Mouse (Mus musculus) naive thymus-derived CD4-positive, alpha-beta T cell, adult 2 months (primary cell): Measurements from ENCODE around the gene Rab11fip3.

Source experiments
- DNase-seq: peaks from one replicate; pipeline ENCODE4 v3.0.0-alpha.2; 2011; ENCODE audit warnings: low read depth

Gene Rab11fip3

DNA sequence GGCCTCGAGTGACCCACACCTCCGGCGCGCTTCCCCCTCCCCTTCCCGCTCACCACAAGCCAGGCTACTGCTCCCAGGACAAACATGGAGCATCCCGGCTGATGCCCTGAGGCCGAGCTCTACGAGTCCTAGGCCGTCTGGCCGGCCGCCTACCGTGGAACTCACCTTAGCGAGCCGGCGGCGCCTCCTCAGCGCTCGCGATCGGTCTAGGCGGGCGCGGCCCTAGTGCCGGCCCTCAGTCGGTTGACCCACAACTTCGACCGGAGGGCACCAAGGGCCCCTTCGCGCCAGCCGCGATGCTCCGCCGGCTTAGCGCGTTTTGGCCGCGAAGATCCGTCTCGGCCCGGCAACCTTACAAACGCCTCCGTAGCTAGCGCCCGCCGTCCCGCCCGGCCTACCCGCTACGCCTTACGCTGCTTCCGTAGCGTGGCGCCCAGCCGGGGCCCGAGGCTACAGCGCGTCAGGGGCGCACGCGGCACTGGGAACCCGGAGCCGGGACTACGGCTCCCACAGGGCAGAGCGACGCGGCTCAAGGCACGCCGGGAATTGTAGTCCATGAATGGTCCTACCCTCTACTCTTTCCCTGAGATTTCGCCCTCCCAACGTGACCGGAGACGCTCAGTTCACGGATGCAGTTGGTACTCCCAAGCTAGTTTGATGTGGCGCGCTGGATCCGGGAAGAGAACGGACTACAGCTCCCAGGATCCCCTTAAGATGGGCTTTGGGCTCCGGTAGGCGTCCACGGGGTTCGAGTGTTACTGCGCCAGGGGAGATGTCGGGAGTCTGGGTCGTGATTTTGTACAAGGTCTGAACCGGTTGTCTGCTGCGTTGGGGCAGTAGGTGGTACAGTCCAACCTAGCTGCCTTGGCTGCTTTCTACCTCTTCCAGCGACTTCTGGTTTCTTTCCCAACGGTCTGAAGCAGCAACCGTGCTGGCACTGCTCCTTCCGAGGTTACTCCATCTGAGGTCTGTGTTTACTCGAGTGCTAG lies 83.8 kb downstream of the Rab11fip3 start, which contains the start of gene Capn15:
Gene Capn15, minus strand, starts transcription at position 491 of the 989 bp plus-strand sequence.
- peak; percentile 92 for DNase-seq

DNA sequence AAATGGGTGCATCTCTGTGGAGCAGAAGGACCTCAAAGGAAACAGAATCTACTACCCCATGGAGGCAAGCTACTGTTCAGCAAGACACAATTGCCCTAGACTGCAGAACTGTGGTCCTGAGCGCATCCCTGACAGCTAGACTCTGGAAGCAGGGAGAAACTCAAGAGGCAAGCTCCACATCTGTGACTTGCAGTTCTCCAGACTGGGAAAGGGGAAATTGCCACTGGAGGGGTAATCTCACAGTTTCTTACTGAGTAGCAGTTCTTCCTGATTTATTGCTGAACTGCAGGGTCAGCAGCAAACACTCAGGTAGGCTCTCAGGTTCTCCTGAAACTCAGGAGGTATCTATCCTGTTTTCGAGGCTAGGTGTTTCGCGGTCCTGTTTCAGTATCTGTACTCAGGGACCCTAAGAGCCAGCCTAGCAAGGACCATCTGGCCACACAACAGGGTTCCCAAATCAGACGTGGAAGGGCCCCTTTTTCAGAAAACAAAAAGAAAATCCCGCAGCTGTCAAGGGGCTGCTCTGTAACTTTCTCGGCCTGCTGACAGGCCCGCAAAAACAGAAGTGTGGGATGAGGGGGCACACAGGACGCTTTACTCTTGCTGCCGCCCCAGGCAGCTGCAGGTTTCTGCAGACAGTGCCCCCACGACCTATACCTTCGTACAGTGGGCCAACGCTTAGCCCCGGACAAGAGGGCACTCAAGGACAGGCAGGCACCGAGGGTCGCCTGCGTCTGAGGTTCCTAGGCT lies 84.6 kb downstream of the Rab11fip3 start:
- peak; percentile 23 for DNase-seq

DNA sequence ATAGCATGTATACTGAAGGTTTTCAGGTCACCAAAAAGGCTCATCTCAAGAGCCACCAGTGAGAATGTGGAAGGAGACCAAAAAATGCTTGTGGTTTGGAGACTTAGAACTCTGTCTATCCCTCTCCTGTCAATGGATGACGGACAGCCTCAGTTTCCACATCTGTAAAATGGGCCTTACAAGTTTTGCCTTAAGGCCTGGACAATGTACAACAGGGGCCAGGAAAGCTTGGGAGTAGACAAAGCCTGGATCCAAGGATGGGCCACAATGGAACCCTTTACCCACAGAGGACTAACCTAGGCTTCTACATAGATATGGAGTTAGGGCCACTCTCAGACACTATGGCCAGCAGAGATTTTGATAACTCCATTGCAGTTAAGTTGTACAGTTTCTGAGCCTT lies 85.3 kb downstream of the Rab11fip3 start:
- DNase-seq: no peak

DNA sequence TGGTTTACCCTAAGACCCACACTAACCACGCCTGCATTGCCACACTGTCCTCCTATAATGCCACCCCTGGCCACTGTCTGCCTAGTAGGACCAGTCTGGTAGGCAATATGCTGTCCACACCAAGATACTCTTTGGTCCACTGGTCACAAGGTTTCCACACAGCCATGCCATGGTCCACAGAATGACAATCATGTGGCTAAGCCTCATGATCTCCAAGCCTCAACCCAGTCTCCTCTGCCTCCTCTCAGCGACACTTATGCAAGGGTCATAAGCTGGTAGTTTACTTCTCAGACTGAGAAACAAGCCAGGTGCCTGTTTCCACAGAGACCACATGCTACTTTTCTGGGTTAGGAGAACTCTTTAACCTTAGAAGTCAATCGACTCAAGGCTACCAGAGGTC lies 86.4 kb downstream of the Rab11fip3 start:
- DNase-seq: no peak

DNA sequence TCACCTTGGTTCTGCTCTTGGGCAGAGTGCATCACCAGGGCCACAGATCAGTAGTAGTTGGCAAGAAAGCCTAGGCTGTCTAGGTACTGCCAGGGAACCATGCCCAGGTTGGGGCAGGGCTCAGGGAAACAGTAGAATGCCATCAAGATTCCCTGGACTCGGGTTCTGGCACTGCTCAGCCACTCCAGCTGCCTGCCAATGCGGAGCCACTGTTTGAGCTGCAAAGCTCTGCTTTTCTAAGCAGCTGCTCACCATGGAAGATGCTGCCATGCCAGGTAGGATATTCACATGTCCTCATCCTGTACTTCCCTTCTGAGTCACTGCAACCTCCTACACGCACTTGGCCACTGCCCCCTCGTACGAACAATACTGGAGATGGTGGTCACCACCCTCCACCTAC lies 88.5 kb downstream of the Rab11fip3 start:
- no peak for DNase-seq

DNA sequence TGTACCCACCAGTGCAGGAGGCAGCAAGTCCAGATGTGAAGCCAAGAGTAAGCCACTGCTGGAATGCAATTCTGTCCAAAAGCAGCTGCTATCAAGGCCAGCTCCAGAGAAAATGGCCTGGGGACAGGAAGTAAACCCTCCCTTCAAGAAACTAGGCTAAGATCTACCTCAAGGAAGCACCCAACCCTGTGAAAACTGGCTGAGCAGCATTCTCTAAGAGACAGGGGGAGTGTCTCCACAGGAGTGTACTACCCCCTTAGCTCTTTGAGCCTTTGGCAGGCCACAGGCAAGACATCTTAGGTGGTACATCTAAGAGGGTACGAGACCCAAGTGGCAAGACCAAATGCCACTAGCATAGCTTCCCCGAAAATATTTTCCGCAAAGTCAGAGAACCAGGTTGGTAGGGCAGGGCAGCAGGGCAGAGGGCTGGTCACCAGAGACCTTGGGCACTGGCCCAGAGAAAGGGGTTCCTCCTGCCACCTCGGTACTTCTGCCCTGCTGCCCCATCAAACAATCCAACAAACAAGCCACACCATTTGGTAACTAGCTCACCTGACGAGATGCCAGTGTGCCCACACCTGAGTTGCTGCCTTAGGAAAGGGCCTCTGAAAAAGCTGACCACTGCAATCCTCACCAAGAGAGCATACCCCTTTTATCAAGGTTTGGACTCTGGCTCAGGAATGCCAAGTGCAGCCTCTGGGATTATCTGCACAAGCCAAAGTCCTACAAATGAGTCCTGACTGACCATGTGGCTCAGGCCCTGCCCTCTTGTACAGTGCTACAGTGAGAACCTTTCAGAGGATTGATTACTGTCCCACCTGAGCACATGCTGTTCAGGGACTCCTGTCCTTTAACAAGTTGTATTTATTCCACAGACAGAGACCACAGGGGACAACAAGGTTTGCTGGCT lies 89.3 kb downstream of the Rab11fip3 start:
- DNase-seq: no peak

DNA sequence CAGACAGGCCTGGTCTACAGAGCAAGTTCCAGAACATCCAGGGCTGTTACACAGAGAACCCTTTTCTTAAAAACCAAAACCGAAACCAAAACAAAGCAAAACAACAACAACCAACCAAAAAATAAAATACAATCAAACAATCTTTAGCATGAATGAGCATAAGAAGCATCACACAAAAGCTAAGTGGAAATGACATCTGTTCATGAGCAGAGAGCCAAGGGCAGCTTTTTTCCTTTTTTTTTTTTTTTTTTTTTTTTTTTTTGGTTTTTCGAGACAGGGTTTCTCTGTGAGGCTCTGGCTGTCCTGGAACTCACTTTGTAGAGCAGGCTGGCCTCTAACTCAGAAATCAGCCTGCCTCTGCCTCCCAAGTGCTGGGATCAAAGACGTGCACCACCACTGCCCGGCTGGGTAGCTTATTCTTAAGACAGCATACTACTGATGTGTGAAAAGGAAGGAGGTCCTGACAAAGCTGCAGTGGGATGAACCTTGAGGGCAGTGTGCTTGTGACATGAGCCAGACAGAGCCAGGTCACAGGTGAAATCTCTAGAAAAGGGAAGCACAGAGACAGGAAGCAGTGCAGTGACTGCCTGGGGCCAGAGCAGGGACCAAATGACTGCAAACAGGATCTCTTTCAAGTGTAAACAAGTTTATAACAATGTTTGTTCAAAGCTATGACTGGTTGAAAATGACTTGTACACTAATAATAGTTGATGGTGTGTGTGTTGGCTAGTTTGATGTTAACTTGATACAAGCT lies 98.2 kb downstream of the Rab11fip3 start:
- peak; percentile 25 for DNase-seq

DNA sequence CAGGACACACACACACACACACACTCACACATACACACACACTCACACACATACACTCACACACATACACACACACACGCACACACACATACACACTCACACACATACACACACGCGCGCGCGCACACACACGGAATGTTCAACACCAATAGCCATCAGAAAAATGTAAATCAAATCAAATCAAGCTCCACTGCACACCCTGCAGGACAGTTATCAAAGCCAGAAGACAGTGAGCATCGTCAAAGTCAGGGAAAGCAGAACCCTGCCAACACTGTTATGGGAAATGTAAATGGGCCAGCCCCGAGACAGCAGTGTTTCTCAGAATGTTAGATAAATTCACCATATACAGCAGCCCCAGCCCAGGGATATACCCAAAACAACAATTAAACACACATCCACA lies 98.9 kb downstream of the Rab11fip3 start:
- DNase-seq: peak; percentile 24

DNA sequence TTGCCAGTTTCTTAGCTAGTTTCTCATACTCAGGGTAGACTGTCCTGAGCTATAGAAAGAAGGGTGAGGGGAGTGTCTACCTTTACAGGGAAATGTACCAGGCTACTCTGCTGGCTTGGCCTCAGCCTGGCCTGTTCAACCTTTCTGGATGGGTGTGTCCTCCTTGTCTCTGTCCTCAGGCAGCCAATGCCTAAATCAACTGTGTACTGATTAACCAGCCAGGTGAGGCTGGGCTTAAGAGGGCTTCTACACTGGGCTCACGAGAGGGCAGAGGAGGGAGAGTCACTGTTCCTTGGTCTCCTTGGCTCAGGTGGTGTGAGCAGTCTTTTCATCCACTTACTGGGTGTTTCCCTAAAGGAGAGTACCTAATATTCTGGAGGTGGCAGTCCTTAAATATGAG lies 101.2 kb downstream of the Rab11fip3 start:
- no peak for DNase-seq

DNA sequence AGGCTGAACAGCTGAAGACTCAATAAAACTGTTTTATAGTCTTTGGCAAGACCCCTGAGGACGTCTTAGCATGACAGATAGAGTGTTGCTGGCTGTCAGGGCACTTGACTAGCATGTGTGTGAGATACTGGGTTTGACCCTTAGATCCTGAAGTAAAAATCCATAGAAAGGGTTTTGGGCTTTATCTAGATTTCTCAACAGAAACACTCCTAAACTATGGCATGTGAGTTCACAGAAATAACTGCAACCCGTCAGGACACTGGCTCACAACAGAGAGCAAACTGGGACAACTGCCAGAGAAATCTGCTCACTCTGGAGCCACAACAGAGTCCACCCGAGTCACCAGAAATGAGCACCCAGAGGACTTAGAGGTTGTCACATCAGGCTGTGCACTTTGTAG lies 101.7 kb downstream of the Rab11fip3 start:
- no peak for DNase-seq

DNA sequence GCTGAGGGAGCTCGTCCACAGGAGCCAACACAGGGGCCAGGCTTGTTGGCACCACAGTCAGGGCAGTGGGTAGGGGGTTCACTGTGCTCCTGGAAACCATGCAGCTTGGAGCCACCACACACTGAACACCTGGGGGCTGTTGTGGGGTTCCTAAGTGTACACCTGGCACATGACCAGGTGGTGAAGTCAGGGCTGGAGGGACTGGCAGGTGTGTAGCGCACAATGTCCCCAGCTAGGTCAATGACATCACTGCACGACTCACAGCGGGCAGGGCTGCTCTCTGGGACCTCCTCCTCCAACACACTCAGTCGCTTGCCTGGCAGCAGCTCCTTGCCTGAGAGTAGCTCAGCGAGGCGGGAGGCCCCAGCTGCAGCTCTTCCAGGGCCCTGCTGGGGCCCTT lies 105.1 kb downstream of the Rab11fip3 start:
- DNase-seq: no peak

DNA sequence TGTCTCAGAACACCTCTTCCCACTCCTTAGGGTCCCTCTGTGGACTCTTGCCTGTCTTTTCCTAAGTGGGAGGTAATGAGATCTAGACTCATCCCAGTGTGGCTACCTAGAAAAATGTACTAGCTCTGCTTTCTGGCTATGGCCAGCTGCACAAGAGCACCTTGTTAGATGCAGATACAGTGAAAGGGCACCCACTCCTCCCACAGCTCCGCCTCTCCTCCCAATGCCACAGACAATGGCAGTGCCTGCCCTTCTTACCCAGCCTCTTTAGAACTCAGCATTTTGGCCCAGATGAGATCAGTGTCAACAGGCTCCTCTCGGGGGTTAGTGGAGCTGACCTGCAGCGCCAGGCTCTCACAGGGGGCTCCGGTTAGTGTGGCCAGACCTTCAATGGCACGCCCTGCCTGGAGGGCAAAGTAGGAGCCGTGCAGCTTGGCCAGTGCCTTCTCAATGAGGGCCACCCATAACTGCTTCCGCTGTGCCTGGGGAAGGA lies 106.9 kb downstream of the Rab11fip3 start:
- no peak for DNase-seq

DNA sequence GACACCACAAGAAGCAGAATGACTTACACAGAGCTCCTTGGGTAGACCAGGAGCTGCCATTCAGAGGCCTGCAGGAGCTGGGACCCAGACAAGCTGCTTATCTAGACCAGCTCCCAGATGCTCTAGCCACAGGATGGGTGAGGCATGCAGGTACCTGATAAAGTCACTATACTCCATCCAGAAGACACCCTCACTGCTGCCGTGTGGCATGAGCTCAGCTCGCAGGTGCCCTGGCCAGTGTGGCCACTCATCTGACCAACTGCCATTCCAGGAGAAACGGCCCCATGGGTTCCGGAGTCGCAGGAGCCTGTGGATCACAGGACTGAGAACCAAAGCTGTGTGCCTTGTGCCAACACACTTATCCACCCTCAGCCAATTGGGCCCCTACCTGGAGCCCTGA lies 107.8 kb downstream of the Rab11fip3 start:
- no peak for DNase-seq

DNA sequence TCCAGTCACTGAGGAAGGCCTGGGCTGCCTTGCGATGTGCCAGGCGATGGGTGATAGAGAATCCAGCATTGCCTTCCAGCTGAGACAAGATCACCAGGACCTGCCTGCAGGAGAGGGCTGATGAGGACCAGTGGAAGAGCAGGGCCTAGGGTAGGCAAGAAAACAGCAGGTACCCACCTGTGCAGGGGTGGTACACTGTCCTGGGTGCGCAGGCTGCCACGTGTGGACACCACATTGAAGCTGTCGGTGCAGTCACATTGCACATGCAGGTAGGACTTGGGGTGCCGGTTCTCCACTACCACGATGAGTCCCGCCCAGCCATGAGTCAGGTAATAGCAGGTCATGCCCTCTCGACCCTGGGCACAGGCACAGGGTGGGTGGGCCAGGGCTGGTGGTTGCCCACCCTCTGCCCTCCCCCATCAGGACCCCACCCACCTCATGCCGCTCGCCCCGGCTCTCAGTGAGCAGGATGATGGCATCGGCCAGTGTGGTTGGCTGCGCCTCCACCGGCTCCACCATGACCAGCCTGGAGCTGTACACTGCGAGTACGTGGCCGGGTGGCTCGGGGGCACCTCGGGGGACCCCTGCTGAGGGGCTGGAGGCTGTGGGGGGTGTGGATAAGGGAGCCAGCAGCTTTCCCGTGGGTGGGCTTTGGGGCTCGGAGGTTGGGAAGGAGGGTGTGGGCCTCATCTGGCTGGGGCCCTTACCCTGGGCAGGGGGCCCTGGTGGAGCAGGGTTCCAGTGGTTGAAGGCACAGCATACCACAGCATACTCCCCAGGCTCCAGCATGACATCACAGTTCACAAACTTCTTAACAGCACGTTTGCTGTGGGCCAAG lies 109.5 kb downstream of the Rab11fip3 start:
- no peak for DNase-seq

DNA sequence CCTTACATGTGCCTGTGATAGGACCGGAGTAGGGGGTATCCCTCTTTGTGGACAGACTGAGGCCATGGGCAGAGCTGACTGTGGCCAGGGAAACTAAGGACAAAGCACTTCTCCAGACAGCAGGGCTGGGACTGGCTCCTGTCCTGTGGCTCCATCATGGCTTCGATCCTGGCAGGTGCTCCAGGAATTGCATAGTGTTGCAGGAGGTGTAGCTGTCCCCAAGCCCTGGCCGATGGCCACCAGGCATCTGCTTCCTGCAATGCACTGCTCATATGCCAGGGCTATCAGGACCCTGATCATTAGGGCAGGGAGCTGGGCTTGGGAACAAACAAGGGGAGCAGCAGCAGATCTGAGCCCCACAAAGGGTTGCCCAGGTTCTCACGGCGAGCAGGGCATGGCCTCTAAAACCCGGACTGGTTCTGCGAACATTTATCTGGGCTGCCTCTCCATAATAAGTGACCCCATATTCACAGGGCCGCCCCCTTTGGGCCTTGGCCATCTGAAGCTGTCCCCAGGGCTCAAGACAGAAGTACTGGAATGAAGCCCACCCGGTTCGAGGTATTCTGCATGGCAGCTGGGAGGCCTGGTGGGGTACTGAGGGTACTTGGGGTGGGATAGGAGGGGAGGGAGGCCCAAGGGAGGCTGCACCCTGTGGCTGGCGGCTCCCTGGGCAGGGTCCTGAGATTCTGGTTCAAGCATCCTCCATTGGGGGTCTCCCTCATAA lies 110.4 kb downstream of the Rab11fip3 start:
- no peak for DNase-seq

DNA sequence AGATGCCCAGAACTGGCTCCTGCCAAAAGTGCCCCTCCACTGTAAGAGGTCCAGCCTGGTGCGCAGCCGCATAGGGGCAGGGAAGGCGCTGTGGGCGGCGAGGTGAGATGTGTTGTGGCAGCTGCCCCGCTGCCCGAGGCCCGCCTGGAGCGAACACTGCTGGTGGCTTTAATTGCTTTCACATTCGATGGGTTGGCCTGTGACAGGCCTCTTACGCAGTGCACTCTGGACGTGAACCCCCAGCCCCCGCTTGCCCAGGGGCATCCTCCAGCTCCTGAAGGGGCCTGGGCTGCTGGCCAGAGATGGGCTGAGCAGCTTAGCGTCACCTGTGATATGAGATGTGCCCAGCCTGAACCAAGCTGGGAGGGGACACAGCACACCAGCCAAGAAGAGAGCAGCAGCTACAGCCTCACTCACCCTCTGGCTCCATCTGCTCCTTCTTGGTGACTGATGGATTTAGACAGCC lies 111.7 kb downstream of the Rab11fip3 start:
- DNase-seq: no peak

DNA sequence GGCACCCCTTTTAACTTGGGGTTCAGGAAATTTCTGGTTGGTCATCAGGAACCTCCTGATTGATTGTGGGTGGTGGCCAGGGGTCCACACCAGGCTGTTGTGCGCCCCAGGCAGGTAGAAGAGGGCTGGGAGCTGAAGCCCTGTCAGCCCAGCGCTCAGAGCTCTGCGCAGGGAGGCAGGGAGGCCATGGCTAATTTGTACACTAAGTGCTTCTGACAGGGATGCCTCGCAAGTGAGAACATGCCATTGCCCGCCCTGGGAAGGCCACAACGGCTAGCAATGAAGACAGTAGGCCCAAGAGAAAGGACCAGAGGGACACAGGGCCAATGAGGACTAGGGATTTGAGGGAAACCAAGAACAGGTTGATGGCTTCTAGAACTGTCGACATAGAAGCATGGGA lies 112.7 kb downstream of the Rab11fip3 start:
- no peak for DNase-seq

DNA sequence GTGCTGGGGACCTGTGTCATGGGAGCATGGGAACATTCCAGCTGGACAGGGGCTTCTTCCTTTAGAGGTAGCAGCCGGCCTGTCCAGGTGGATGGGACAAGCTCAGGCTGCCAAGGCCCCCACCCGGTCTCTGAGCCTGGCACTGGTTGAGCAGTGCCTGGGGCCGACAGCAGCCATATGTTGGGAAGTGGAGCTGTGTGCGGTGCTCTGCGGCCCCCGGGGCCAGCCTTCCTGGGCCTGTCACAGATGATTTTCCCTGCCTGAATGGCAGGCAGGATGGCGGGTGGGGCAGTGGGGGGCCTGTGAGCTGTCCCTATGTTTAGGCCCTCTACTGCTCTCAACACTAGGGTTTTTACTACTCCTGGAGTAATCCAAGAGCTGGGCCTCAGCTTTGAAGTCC lies 113.2 kb downstream of the Rab11fip3 start:
- no peak for DNase-seq

DNA sequence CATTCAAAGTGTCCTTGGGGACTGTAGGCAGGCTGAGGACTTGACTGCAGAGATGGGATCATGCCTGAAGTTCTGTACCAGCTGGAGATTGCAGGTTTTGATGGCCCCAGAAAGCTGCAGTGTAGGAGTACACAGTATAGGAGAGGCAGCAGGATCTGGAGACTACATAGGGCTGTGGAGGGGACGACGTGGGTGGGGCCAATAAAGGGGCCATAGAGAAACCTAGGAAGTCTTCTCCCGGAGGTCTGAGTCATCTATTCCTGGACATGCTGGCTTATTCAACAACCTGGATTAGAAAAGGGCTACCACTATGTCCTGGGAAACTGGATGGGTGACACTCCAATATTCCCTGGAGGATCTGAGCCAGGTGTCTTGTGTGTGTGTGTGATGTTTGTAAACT lies 113.6 kb downstream of the Rab11fip3 start:
- DNase-seq: no peak
